Mouse (Mus musculus) adrenal gland, adult 18-20 months (tissue): Measurements from ENCODE around the gene Myo15b. TPM values are rescaled to one million over a fixed set of nuclear protein-coding genes. Genes with fewer than 3 reads are reported as not detected.

Experiments
- DNase-seq, 2 experiments: peaks; one replicate each; pipeline ENCODE4 v3.0.0; 2021 to 2022; ENCODE audit warnings: low spot score in 2 of 2
- total RNA-seq, 2 experiments: library from RNA; stranded (reverse); gene quantifications; 1 replicate in 1 of 2; 2 replicates in 1 of 2; pipeline ENCODE4 v1.2.3; 2021

The Myo15b gene
- total RNA-seq, 2 experiments from 2014 or later: not detected

GRCm38 (mm10) chr11:115901338-115902161 is 43.3 kb downstream of the Myo15b start:
- no peak for DNase-seq

- no peak for DNase-seq
Measured at GRCm38 (mm10) chr11:115902177-115902576, 44.0 kb downstream of the Myo15b start.

- DNase-seq: no peak
Measured at GRCm38 (mm10) chr11:115902831-115903230, 44.6 kb downstream of the Myo15b start.

- no peak for DNase-seq
Measured at GRCm38 (mm10) chr11:115903384-115904230, 45.4 kb downstream of the Myo15b start.

GRCm38 (mm10) chr11:115904231-115904955 is 46.2 kb downstream of the Myo15b start:
- no peak for DNase-seq

GRCm38 (mm10) chr11:115904956-115905790 is 47.0 kb downstream of the Myo15b start:
- no peak for DNase-seq

GRCm38 (mm10) chr11:115906116-115906515 is 47.9 kb downstream of the Myo15b start:
- DNase-seq: no peak

GRCm38 (mm10) chr11:115906521-115906920 is 48.3 kb downstream of the Myo15b start:
- DNase-seq: no peak

GRCm38 (mm10) chr11:115911134-115911561 is 52.9 kb downstream of the Myo15b start:
- no peak for DNase-seq

GRCm38 (mm10) chr11:115911632-115912376 is 53.6 kb downstream of the Myo15b start, which contains the start of gene Smim6:
Smim6 (plus strand) TSS chr11:115912017.
- DNase-seq: no peak

GRCm38 (mm10) chr11:115916579-115916978 is 58.4 kb downstream of the Myo15b start:
- DNase-seq: no peak

- no peak for DNase-seq
Measured at GRCm38 (mm10) chr11:115918637-115919036, 60.4 kb downstream of the Myo15b start.

- no peak for DNase-seq
Measured at GRCm38 (mm10) chr11:115919073-115919472, 60.9 kb downstream of the Myo15b start.

GRCm38 (mm10) chr11:115920110-115920818 is 62.1 kb downstream of the Myo15b start:
- DNase-seq: peak; percentile 48 to 50

GRCm38 (mm10) chr11:115921986-115922385 is 63.8 kb downstream of the Myo15b start:
- no peak for DNase-seq

GRCm38 (mm10) chr11:115929031-115929430 is 70.8 kb downstream of the Myo15b start:
- DNase-seq: no peak

GRCm38 (mm10) chr11:115929818-115930217 is 71.6 kb downstream of the Myo15b start:
- no peak for DNase-seq

GRCm38 (mm10) chr11:115931235-115931634 is 73.0 kb downstream of the Myo15b start:
- DNase-seq: no peak
